Mouse (Mus musculus) cerebellum, adult 9-10 months (tissue): ENCODE data around the gene Ets2.
A peak's percentile ranks its signal among the peaks of the same experiment; 100 is the strongest.
"Not testable (repeated sequence)": the region's sequence is repeated elsewhere in the genome, so short reads cannot be mapped to it uniquely, and the experiment has no call there.

Experiments
- DNase-seq: peaks from one replicate; pipeline ENCODE4 v3.0.0; 2022

Gene Ets2

GRCm38 (mm10) chr16:95736470-95736869, 34.6 kb downstream of the Ets2 start:
- DNase-seq = no peak

- no peak for DNase-seq
These were observed 37.6 kb downstream of the Ets2 start for GRCm38 (mm10) chr16:95739522-95739921.

- no peak for DNase-seq
These were observed 39.5 kb downstream of the Ets2 start for GRCm38 (mm10) chr16:95741358-95741757.

- no peak for DNase-seq
These were observed 40.3 kb downstream of the Ets2 start for GRCm38 (mm10) chr16:95741915-95742739.

- no peak for DNase-seq
These were observed 40.8 kb downstream of the Ets2 start for GRCm38 (mm10) chr16:95742740-95743030.

- no peak for DNase-seq
These were observed 41.2 kb downstream of the Ets2 start for GRCm38 (mm10) chr16:95743104-95743503.

GRCm38 (mm10) chr16:95744771-95745170, 42.9 kb downstream of the Ets2 start:
- DNase-seq = no peak

GRCm38 (mm10) chr16:95745685-95746084, 43.8 kb downstream of the Ets2 start:
- no peak for DNase-seq

GRCm38 (mm10) chr16:95746565-95746964, 44.7 kb downstream of the Ets2 start:
- DNase-seq = no peak

GRCm38 (mm10) chr16:95749291-95750103, 47.6 kb downstream of the Ets2 start:
- no peak for DNase-seq

GRCm38 (mm10) chr16:95750211-95750629, 48.3 kb downstream of the Ets2 start:
- no peak for DNase-seq

GRCm38 (mm10) chr16:95752502-95752901, 50.6 kb downstream of the Ets2 start:
- no peak for DNase-seq

- DNase-seq = peak; percentile 61
These were observed 51.4 kb downstream of the Ets2 start for GRCm38 (mm10) chr16:95753295-95753694.

GRCm38 (mm10) chr16:95759151-95759987, 57.5 kb downstream of the Ets2 start:
- peak; percentile 97 for DNase-seq

- DNase-seq = peak; percentile 91
These were observed 58.1 kb downstream of the Ets2 start for GRCm38 (mm10) chr16:95759988-95760391.

GRCm38 (mm10) chr16:95761742-95762141, 59.9 kb downstream of the Ets2 start:
- no peak for DNase-seq

GRCm38 (mm10) chr16:95763201-95763600, 61.3 kb downstream of the Ets2 start:
- no peak for DNase-seq

- DNase-seq = not testable (repeated sequence)
These were observed 62.2 kb downstream of the Ets2 start for GRCm38 (mm10) chr16:95764041-95764440.

GRCm38 (mm10) chr16:95766181-95766580, 64.3 kb downstream of the Ets2 start:
- DNase-seq = no peak

GRCm38 (mm10) chr16:95767246-95767645, 65.4 kb downstream of the Ets2 start:
- DNase-seq = no peak

GRCm38 (mm10) chr16:95769066-95769995, 67.5 kb downstream of the Ets2 start:
- DNase-seq = peak; percentile 68

- DNase-seq = no peak
These were observed 68.1 kb downstream of the Ets2 start for GRCm38 (mm10) chr16:95769996-95770334.
